Mouse (Mus musculus): ENCODE results near the gene Vmn1r25.
"Not testable (repeated sequence)": the region's sequence is repeated elsewhere in the genome, so short reads cannot be mapped to it uniquely, and the experiment has no call there.

Gene Vmn1r25

GRCm38 (mm10) chr6:57980710-57981109, at the start of gene Vmn1r25:
Vmn1r25 (minus strand) TSS chr6:57980810.
- no peak for DNase-seq (ENCODE audit: low spot score in 2 of 2)

- DNase-seq (ENCODE audit: low spot score in 2 of 2) = not testable (repeated sequence)
These were observed 36.9 kb upstream of the Vmn1r25 start for GRCm38 (mm10) chr6:58017478-58017877.

- no peak for DNase-seq (ENCODE audit: low spot score in 2 of 2)
These were observed 34.4 kb upstream of the Vmn1r25 start, which contains the start of gene Vmn1r26 for GRCm38 (mm10) chr6:58015059-58015458. Vmn1r26 (minus strand) TSS chr6:58015159.

- not testable (repeated sequence) for DNase-seq (ENCODE audit: low spot score in 2 of 2)
These were observed 19.2 kb downstream of the Vmn1r25 start, which contains the start of gene Vmn1r24 for GRCm38 (mm10) chr6:57961403-57961802. Vmn1r24 (minus strand) TSS chr6:57961503.
